Mouse (Mus musculus) embryonic fibroblast, embryonic 13.5 days (primary cell): ENCODE measurements around the gene Ssrp1. TPM values are rescaled to one million over a fixed set of nuclear protein-coding genes. Genes with fewer than 3 reads are reported as not detected.

ENCODE experiments used
- H3K27ac ChIP-seq: 2 replicates; pipeline ENCODE4 v1.5.1; 2012; ENCODE audit warnings: low read length, control low read depth, inconsistent platforms; ENCODE audit not compliant: insufficient read depth
- H3K4me1 ChIP-seq: 2 replicates; pipeline ENCODE4 v1.6.1; 2011; ENCODE audit warnings: low read length; ENCODE audit not compliant: control insufficient read depth, insufficient read depth
- H3K4me3 ChIP-seq: 2 replicates; pipeline ENCODE4 v1.5.1; 2011; ENCODE audit warnings: mild to moderate bottlenecking, control low read depth, low read length; ENCODE audit not compliant: insufficient read depth
- CTCF ChIP-seq: IDR thresholded peaks from 2 replicates; pipeline ENCODE4 v1.5.1; 2011; ENCODE audit warnings: mild to moderate bottlenecking, control low read depth, low read length, moderate library complexity, borderline replicate concordance; ENCODE audit not compliant: insufficient read depth
- POLR2A ChIP-seq: IDR thresholded peaks from 2 replicates; pipeline ENCODE4 v1.6.1; 2011; ENCODE audit warnings: low read depth, mild to moderate bottlenecking, control low read depth, low read length, moderate library complexity
- polyA plus RNA-seq: library from polyadenylated mRNA; stranded (reverse); fragments of >200 nt; gene quantifications from 2 replicates; pipeline ENCODE4 v1.2.4, GENCODE M21; 2011; ENCODE audit warnings: low read depth; ENCODE audit not compliant: missing spikeins, insufficient read length

The Ssrp1 gene
- polyA plus RNA-seq, 1 experiment = 208 TPM

GRCm38 (mm10) chr2:85036507-85037046 is 457 bp upstream of the Ssrp1 start:
- no peak overlapping the region for H3K27ac ChIP-seq
- TF ChIP-seq POLR2A (no peak), CTCF (no peak)

GRCm38 (mm10) chr2:85038336-85038735 is 1.3 kb downstream of the Ssrp1 start:
- TF ChIP-seq CTCF = no peak
- TF ChIP-seq POLR2A = no peak
- peak overlapping the region; percentile 85 for H3K4me3 ChIP-seq
- no peaks in the 10 kb centered on the region for H3K4me1 ChIP-seq
- H3K27ac ChIP-seq = no peak overlapping the region

More at GRCm38 (mm10) chr2:85036507-85037046, 457 bp upstream of the Ssrp1 start:
- Histone ChIP-seq H3K4me3 (peak overlapping the region; percentile 46), H3K4me1 (no peaks in the 10 kb centered on the region)

- peaks cover 6% of the 10 kb centered on the region; the same call in 1 of the 2 replicates for H3K4me1 ChIP-seq
- TF ChIP-seq CTCF (no peak), POLR2A (no peak)
- H3K4me3 ChIP-seq = no peak overlapping the region
- H3K27ac ChIP-seq = no peak overlapping the region
These were observed 6.6 kb downstream of the Ssrp1 start for GRCm38 (mm10) chr2:85043623-85044022.

GRCm38 (mm10) chr2:85046222-85046621 is 9.2 kb downstream of the Ssrp1 start:
- TF ChIP-seq POLR2A (no peak), CTCF (no peak)
- peak overlapping the region; percentile 57 for H3K27ac ChIP-seq
- H3K4me1 ChIP-seq = peaks cover 8% of the 10 kb centered on the region; the same call in 1 of the 2 replicates
- H3K4me3 ChIP-seq = no peak overlapping the region

- Histone ChIP-seq H3K4me3 (peak overlapping the region; percentile 27), H3K4me1 (peaks cover 8% of the 10 kb centered on the region; the same call in 1 of the 2 replicates), H3K27ac (peak overlapping the region; percentile 57)
- TF ChIP-seq CTCF (no peak), POLR2A (no peak)
These were observed 10.0 kb downstream of the Ssrp1 start for GRCm38 (mm10) chr2:85047081-85047480.

- Histone ChIP-seq H3K4me3 (peak within 1 kb of the TSS; percentile 70), H3K27ac (peak within 1 kb of the TSS; percentile 98), H3K4me1 (peaks cover 11% of the 10 kb centered on the region; the same call in 1 of the 2 replicates)
- TF ChIP-seq CTCF (no peak), POLR2A (peak; percentile 31)
These were observed 10.6 kb downstream of the Ssrp1 start, which contains the start of gene Tnks1bp1 for GRCm38 (mm10) chr2:85047596-85048167. TSS of gene Tnks1bp1 (plus strand) at chr2:85048022.

- Histone ChIP-seq H3K4me3 (peak overlapping the region; percentile 70), H3K4me1 (peaks cover 11% of the 10 kb centered on the region; the same call in 1 of the 2 replicates), H3K27ac (peak overlapping the region; percentile 98)
- TF ChIP-seq CTCF = no peak
- TF ChIP-seq POLR2A = peak; percentile 84
These were observed 11.2 kb downstream of the Ssrp1 start for GRCm38 (mm10) chr2:85048168-85048751.

GRCm38 (mm10) chr2:85049277-85049676 is 12.2 kb downstream of the Ssrp1 start:
- Histone ChIP-seq H3K4me3 (peak overlapping the region; percentile 70), H3K4me1 (peaks cover 13% of the 10 kb centered on the region; the same call in 1 of the 2 replicates), H3K27ac (peak overlapping the region; percentile 98)
- TF ChIP-seq CTCF (no peak), POLR2A (peak; percentile 31; the same call in 1 of the 2 replicates)

GRCm38 (mm10) chr2:85050001-85050634 is 13.1 kb downstream of the Ssrp1 start:
- TF ChIP-seq CTCF (no peak), POLR2A (peak; percentile 83)

More at GRCm38 (mm10) chr2:85050001-85050634, 13.1 kb downstream of the Ssrp1 start:
- H3K4me3 ChIP-seq = peak overlapping the region; percentile 57
- H3K4me1 ChIP-seq = peaks cover 13% of the 10 kb centered on the region; the same call in 1 of the 2 replicates
- H3K27ac ChIP-seq = peak overlapping the region; percentile 98
